Mouse (Mus musculus) hindbrain, embryonic 15.5 days (tissue): Measurements from ENCODE around the gene Stambpl1. TPM values are rescaled to one million over a fixed set of nuclear protein-coding genes. Genes with fewer than 3 reads are reported as not detected.
A peak's percentile ranks its signal among the peaks of the same experiment; 100 is the strongest.

Source experiments
- ATAC-seq: fragments of 200-750 bp; cut with Nextera tagmentation; 2 replicates; pipeline ENCODE4 v1.8.0; 2017; ENCODE audit warnings: low read depth, moderate number of reproducible peaks, moderate TSS enrichment; ENCODE audit not compliant: low FRiP score
- H3K27ac ChIP-seq: fragments of 300-500 bp; sonication (generic); replicated peaks from 2 replicates; pipeline ENCODE4 v1.5.1; 2015; ENCODE audit warnings: mild to moderate bottlenecking, inconsistent platforms
- H3K27me3 ChIP-seq: fragments of 300-500 bp; sonication (generic); 2 replicates; pipeline ENCODE4 v1.6.1; 2015; ENCODE audit warnings: control low read depth, inconsistent platforms
- H3K36me3 ChIP-seq: fragments of 300-500 bp; sonication (generic); 2 replicates; pipeline ENCODE4 v1.6.1; 2015; ENCODE audit warnings: control low read depth, inconsistent platforms
- H3K4me1 ChIP-seq: fragments of 300-500 bp; sonication (generic); replicated peaks from 2 replicates; pipeline ENCODE4 v1.6.1; 2015; ENCODE audit warnings: control low read depth, inconsistent platforms
- H3K4me2 ChIP-seq: fragments of 300-500 bp; sonication (generic); 2 replicates; pipeline ENCODE4 v1.6.1; 2015; ENCODE audit warnings: moderate library complexity, mild to moderate bottlenecking, inconsistent platforms
- H3K4me3 ChIP-seq: fragments of 300-500 bp; sonication (generic); 2 replicates; pipeline ENCODE4 v1.5.1; 2015; ENCODE audit warnings: mild to moderate bottlenecking, inconsistent platforms
- H3K9ac ChIP-seq: fragments of 300-500 bp; sonication (generic); 2 replicates; pipeline ENCODE4 v1.6.1; 2015; ENCODE audit warnings: inconsistent platforms
- H3K9me3 ChIP-seq: fragments of 300-500 bp; sonication (generic); 2 replicates; pipeline ENCODE4 v1.6.1; 2016; ENCODE audit warnings: control low read depth, inconsistent platforms
- WGBS: fragments of 180-500 bp; shearing (Covaris S2); methylation state at CpG from one replicate; pipeline ENCODE4 v1.1.7; 2015; 5-methylcytosine and 5-hydroxymethylcytosine counted together
- polyA plus RNA-seq: library from polyadenylated mRNA; unstranded; fragments of >200 nt; fragmentation: Nextera tagmentation; extraction: Ambion mirVana; gene quantifications from 2 replicates; pipeline ENCODE4 v1.2.1, GENCODE M21; 2015

Gene Stambpl1
- polyA plus RNA-seq: 21.0 and 24.0 TPM in 2 replicates

DNA sequence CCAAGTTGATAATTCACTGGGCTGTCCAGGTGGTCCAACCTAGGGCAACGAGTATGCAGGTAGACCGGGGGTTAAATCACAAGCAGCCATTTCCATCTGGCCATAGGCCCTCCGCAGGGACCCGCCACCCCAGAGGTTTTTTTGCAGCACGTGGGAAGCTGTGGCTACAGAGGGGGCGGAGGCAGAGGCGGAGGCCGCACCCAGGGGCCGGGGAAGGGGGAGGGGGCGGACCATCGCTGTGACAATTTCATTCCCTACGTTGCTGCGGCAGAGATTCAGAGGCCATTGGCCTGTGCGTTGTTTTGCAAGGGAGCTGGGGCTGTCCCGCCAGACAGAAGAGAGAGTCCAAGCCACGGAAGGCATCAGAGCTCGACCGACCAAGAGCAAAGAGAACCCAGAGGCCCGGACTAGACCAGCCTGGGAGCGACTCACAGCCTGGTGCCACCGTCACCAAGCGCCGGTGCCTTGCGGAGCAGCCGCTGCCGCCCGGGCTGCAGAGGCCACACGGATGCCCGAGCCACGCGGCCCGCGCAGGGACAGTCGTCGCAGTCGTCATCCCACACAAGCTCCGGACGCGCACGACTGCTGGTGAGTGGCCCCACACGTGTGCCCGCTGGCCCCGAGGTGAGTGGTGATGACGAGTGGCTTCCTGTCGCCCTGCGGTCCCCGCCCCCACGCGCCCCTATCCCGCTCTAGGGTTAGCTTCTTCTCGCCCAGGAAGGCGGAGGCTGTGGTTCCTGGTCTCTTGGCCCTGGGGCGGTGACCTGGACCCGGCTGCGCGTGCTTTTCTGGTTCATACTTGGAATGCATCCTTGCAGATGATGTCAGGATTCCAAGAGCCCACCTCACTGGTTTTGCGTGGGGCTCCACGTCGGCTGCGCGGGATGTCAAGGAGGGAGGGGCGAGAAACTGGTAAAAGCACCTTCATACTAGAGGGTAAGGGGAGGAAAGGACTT is at the start of gene Stambpl1:
TSS of gene Stambpl1 (plus strand) at position 222 of the 956 bp plus-strand sequence.
- peak; percentile 86 for ATAC-seq
- Histone ChIP-seq H3K9ac (peak within 1 kb of the TSS; percentile 75), H3K4me2 (peak within 1 kb of the TSS; percentile 68), H3K36me3 (no peaks in the 10 kb centered on the region), H3K9me3 (no peaks in the 10 kb centered on the region), H3K27ac (peak within 1 kb of the TSS; percentile 85), H3K4me1 (peaks cover 22% of the 10 kb centered on the region), H3K4me3 (peak within 1 kb of the TSS; percentile 83), H3K27me3 (no peaks in the 10 kb centered on the region)
- WGBS: under 1% methylated on average over 62 of the region's 62 CpGs

DNA sequence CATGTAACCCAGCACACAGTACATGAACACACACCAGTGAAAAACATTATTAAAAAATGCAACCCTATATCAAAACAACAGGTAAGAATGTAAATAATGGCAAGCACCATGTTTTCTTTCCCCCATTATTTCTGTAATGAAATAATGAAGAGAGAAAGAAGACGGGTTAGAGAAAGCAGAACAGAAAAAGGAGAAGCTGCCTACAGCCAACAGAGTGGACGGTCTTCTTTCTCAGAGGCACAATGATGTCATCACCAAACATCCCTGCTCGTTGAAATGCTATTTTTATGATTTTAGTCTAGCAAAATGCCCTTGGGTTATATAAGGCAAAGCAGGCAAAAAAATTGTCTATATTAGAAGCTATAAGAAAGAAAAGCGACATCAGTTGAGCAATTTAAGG is 43.6 kb upstream of the Stambpl1 start:
- no peak overlapping the region for H3K4me2 ChIP-seq
- H3K27me3 ChIP-seq: no peaks in the 10 kb centered on the region
- no peaks in the 10 kb centered on the region for H3K4me1 ChIP-seq
- H3K27ac ChIP-seq: no peak overlapping the region
- no peaks in the 10 kb centered on the region for H3K9me3 ChIP-seq
- no peak overlapping the region for H3K9ac ChIP-seq
- ATAC-seq: no peak
- H3K36me3 ChIP-seq: no peaks in the 10 kb centered on the region
- 82% methylated on average over 4 of the region's 4 CpGs for WGBS
- H3K4me3 ChIP-seq: no peak overlapping the region

DNA sequence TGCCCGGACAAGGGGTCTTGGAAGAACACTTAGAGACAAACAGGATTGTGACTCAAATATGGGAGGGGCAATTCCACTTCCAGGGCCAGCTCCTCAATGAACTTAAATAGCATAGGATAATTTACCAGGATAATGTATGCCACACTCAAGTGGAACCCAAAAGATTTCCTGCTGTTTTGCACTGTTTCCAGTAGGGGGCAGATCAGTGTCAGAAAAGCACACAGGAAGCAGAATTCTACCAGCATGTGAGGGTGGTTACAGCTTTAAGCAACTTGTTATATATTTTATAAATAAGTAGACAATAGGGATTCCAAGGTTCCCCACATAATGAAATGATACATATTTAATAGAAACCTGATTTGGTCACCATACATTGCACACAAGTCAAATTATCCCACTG is 40.1 kb upstream of the Stambpl1 start:
- Histone ChIP-seq H3K9me3 (no peaks in the 10 kb centered on the region), H3K27me3 (no peaks in the 10 kb centered on the region), H3K4me2 (no peak overlapping the region), H3K9ac (no peak overlapping the region), H3K4me3 (no peak overlapping the region), H3K36me3 (no peaks in the 10 kb centered on the region), H3K4me1 (no peaks in the 10 kb centered on the region), H3K27ac (no peak overlapping the region)
- WGBS: 90% methylated on average over 1 of the region's 1 CpGs
- no peak for ATAC-seq

GRCm38 (mm10) chr19:34153263-34154144 is 38.5 kb upstream of the Stambpl1 start:
- H3K9ac ChIP-seq: no peak overlapping the region
- H3K4me1 ChIP-seq: no peaks in the 10 kb centered on the region
- no peaks in the 10 kb centered on the region for H3K27me3 ChIP-seq
- no peak overlapping the region for H3K4me3 ChIP-seq
- ATAC-seq: no peak
- no peaks in the 10 kb centered on the region for H3K9me3 ChIP-seq
- no peaks in the 10 kb centered on the region for H3K36me3 ChIP-seq
- no peak overlapping the region for H3K4me2 ChIP-seq
- H3K27ac ChIP-seq: no peak overlapping the region
- 86% methylated on average over 6 of the region's 6 CpGs for WGBS

GRCm38 (mm10) chr19:34162693-34163092 is 29.3 kb upstream of the Stambpl1 start:
- H3K4me2 ChIP-seq: no peak overlapping the region
- ATAC-seq: no peak
- no peaks in the 10 kb centered on the region for H3K36me3 ChIP-seq
- H3K4me3 ChIP-seq: no peak overlapping the region
- H3K27me3 ChIP-seq: no peaks in the 10 kb centered on the region
- WGBS: 91% methylated on average over 5 of the region's 5 CpGs
- H3K9me3 ChIP-seq: no peaks in the 10 kb centered on the region
- no peak overlapping the region for H3K27ac ChIP-seq
- H3K9ac ChIP-seq: no peak overlapping the region
- H3K4me1 ChIP-seq: no peaks in the 10 kb centered on the region

GRCm38 (mm10) chr19:34165891-34166290 is 26.1 kb upstream of the Stambpl1 start, which contains the start of gene Ankrd22:
Ankrd22 (minus strand) TSS chr19:34166053.
- no peak within 1 kb of the TSS for H3K4me2 ChIP-seq
- H3K9me3 ChIP-seq: no peaks in the 10 kb centered on the region
- no peaks in the 10 kb centered on the region for H3K27me3 ChIP-seq
- H3K4me3 ChIP-seq: no peak within 1 kb of the TSS
- no peaks in the 10 kb centered on the region for H3K36me3 ChIP-seq
- 80% methylated on average over 5 of the region's 5 CpGs for WGBS
- no peak within 1 kb of the TSS for H3K9ac ChIP-seq
- no peak for ATAC-seq
- H3K4me1 ChIP-seq: no peaks in the 10 kb centered on the region
- H3K27ac ChIP-seq: no peak within 1 kb of the TSS

- no peaks in the 10 kb centered on the region for H3K27me3 ChIP-seq
- no peak overlapping the region for H3K9ac ChIP-seq
- H3K27ac ChIP-seq: no peak overlapping the region
- no peaks in the 10 kb centered on the region for H3K9me3 ChIP-seq
- ATAC-seq: no peak
- no peaks in the 10 kb centered on the region for H3K36me3 ChIP-seq
- H3K4me1 ChIP-seq: no peaks in the 10 kb centered on the region
- H3K4me2 ChIP-seq: no peak overlapping the region
- 74% methylated on average over 4 of the region's 4 CpGs for WGBS
- H3K4me3 ChIP-seq: no peak overlapping the region
Measured at GRCm38 (mm10) chr19:34166386-34166785, 25.6 kb upstream of the Stambpl1 start.

DNA sequence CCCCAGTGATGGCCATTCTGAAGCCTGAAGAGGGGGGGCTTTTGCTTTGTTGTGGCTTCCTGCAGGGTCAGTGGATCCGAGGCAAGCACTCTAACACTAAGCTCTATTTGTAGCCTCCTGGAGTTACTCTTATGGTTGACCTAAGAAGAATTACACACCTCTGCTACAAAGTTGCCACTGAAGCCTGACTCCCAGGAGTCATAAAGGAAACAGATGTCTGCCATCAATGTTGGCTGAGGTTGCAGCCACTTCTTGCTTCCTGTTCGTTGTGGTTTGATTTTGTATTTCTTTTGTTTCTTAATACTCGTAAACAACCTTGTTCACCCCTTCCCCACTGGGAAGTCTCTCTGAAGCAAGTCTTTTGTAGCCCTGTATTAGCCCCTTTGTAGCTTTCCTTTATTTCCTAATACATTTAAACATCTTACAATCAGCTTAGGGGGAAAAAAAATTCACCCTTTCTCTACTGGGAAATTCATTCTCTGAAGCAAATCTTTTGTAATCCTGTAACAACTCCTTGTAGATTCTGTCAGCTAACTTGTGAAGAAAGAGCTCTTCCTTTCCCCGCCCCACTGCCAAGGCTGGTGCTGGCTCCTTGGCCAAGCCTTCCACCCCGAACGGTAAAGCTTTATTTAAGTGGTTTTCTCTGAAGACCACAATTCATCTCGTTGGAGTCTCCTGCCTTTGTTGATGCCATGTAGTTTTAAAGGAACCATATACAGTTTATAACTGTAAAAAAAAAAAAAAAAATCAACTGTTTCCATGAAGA is 23.9 kb upstream of the Stambpl1 start:
- H3K9me3 ChIP-seq: no peaks in the 10 kb centered on the region
- no peak overlapping the region for H3K4me3 ChIP-seq
- H3K27ac ChIP-seq: no peak overlapping the region
- no peaks in the 10 kb centered on the region for H3K4me1 ChIP-seq
- H3K27me3 ChIP-seq: no peaks in the 10 kb centered on the region
- no peak for ATAC-seq
- no peak overlapping the region for H3K9ac ChIP-seq
- no peaks in the 10 kb centered on the region for H3K36me3 ChIP-seq
- 57% methylated on average over 7 of the region's 7 CpGs for WGBS
- no peak overlapping the region for H3K4me2 ChIP-seq

GRCm38 (mm10) chr19:34169121-34169520 is 22.9 kb upstream of the Stambpl1 start:
- Histone ChIP-seq H3K9me3 (no peaks in the 10 kb centered on the region), H3K27ac (no peak overlapping the region), H3K4me1 (no peaks in the 10 kb centered on the region), H3K9ac (no peak overlapping the region), H3K4me2 (no peak overlapping the region), H3K27me3 (no peaks in the 10 kb centered on the region), H3K36me3 (no peaks in the 10 kb centered on the region), H3K4me3 (no peak overlapping the region)
- no peak for ATAC-seq

DNA sequence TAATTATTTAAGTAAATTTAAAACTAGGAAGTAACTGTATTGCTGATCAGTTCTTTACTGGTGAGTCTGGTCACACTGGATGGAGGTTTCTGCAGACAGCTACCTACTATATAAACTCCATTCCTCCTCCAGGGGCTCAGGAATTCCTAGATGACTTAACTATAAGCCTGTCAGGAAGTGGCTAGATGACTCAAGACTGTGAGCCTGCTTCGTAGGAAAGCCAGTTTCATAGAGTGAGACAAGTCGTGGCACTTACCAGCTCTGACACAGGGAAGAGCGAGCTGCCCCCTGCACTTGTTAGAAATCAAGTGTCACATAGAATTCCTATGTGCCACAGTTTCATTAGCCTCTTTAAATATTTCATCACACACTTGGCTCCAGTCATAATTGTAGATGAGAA is 20.9 kb upstream of the Stambpl1 start:
- 87% methylated on average over 3 of the region's 3 CpGs for WGBS
- Histone ChIP-seq H3K27me3 (no peaks in the 10 kb centered on the region), H3K27ac (no peak overlapping the region), H3K4me3 (no peak overlapping the region), H3K4me1 (no peaks in the 10 kb centered on the region), H3K9me3 (no peaks in the 10 kb centered on the region), H3K9ac (no peak overlapping the region), H3K4me2 (no peak overlapping the region), H3K36me3 (no peaks in the 10 kb centered on the region)
- ATAC-seq: no peak

GRCm38 (mm10) chr19:34174004-34174403 is 18.0 kb upstream of the Stambpl1 start:
- no peaks in the 10 kb centered on the region for H3K36me3 ChIP-seq
- H3K27ac ChIP-seq: no peak overlapping the region
- no peaks in the 10 kb centered on the region for H3K9me3 ChIP-seq
- H3K27me3 ChIP-seq: no peaks in the 10 kb centered on the region
- H3K4me3 ChIP-seq: no peak overlapping the region
- no peak overlapping the region for H3K4me2 ChIP-seq
- H3K9ac ChIP-seq: no peak overlapping the region
- H3K4me1 ChIP-seq: no peaks in the 10 kb centered on the region
- no peak for ATAC-seq
- whole genome bisulfite sequencing: 88% methylated on average over 3 of the region's 3 CpGs
